Mouse (Mus musculus) E14TG2a.4 (cell line): ENCODE measurements around the gene Ccdc61.

Source experiments
- H3K27me3 ChIP-seq: 2 replicates; pipeline ENCODE4 v1.6.1; 2014; ENCODE audit warnings: low read length, control low read depth; ENCODE audit not compliant: insufficient read depth
- H3K36me3 ChIP-seq: 2 replicates; pipeline ENCODE4 v1.6.1; 2014; ENCODE audit warnings: low read length, control low read depth; ENCODE audit not compliant: insufficient read depth
- H3K4me1 ChIP-seq: replicated peaks from 2 replicates; pipeline ENCODE4 v1.6.1; 2014; ENCODE audit warnings: low read depth, low read length, control low read depth
- H3K4me3 ChIP-seq: replicated peaks from 2 replicates; pipeline ENCODE4 v1.5.1; 2014; ENCODE audit warnings: mild to moderate bottlenecking, low read length
- H3K9me3 ChIP-seq: 2 replicates; pipeline ENCODE4 v1.6.1; 2014; ENCODE audit warnings: low read length, control low read depth
- CTCF ChIP-seq: conservative IDR thresholded peaks from 2 replicates; pipeline ENCODE4 v1.5.1; 2014; ENCODE audit warnings: low read length
- NANOG ChIP-seq: IDR thresholded peaks from 2 replicates; pipeline ENCODE4 v1.6.1; 2014; ENCODE audit warnings: borderline replicate concordance, low read length, mixed read lengths
- POU5F1 ChIP-seq: IDR thresholded peaks from 2 replicates; pipeline ENCODE4 v1.6.1; 2014; ENCODE audit warnings: low read length, borderline replicate concordance

Gene Ccdc61

GRCm38 (mm10) chr7:18942815-18943214 is 32.6 kb upstream of the Ccdc61 start:
- H3K36me3 ChIP-seq = no peaks in the 10 kb centered on the region; the same call in 1 of the 2 replicates
- peaks cover 43% of the 10 kb centered on the region for H3K4me1 ChIP-seq
- peaks cover 27% of the 10 kb centered on the region for H3K27me3 ChIP-seq
- no peak overlapping the region for H3K4me3 ChIP-seq
- peaks cover 13% of the 10 kb centered on the region; the same call in 1 of the 2 replicates for H3K9me3 ChIP-seq
- no peak for TF ChIP-seq NANOG
- no peak for TF ChIP-seq POU5F1
- TF ChIP-seq CTCF = no peak

GRCm38 (mm10) chr7:18942376-18942775 is 32.2 kb upstream of the Ccdc61 start:
- H3K4me3 ChIP-seq = no peak overlapping the region
- H3K36me3 ChIP-seq = no peaks in the 10 kb centered on the region; the same call in 1 of the 2 replicates
- H3K9me3 ChIP-seq = peaks cover 17% of the 10 kb centered on the region; the same call in 1 of the 2 replicates
- H3K4me1 ChIP-seq = peaks cover 38% of the 10 kb centered on the region
- TF ChIP-seq CTCF = no peak
- TF ChIP-seq POU5F1 = no peak
- no peak for TF ChIP-seq NANOG
- peaks cover 27% of the 10 kb centered on the region for H3K27me3 ChIP-seq

DNA sequence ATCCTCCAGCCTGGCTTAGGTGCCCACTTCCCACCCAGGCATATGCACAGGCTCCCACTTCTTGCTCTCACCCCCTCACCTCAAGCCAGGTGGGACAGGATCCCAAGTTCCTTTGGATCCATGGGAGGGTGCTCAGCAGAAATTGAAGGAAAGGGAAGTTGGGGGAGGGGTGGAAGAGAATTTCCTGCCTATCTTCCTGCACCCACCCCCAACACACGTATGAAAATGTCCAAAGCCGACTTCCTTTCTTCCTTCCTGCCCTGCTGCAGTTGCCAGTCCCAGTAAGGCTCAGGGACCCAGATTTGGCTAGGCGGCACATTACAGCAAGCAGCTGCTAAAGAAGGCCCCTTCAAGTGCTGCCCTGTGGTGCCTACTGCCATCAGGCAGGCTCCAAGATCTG is 17.5 kb upstream of the Ccdc61 start:
- TF ChIP-seq CTCF (no peak), NANOG (no peak), POU5F1 (no peak)
- Histone ChIP-seq H3K4me3 (no peak overlapping the region), H3K36me3 (no peaks in the 10 kb centered on the region), H3K9me3 (no peaks in the 10 kb centered on the region), H3K27me3 (peaks cover 26% of the 10 kb centered on the region), H3K4me1 (peaks cover 52% of the 10 kb centered on the region)

GRCm38 (mm10) chr7:18926911-18927310 is 16.7 kb upstream of the Ccdc61 start:
- H3K27me3 ChIP-seq = peaks cover 26% of the 10 kb centered on the region
- peak overlapping the region; percentile 80 for H3K4me3 ChIP-seq
- H3K4me1 ChIP-seq = peaks cover 56% of the 10 kb centered on the region
- no peaks in the 10 kb centered on the region for H3K9me3 ChIP-seq
- TF ChIP-seq CTCF (no peak), POU5F1 (no peak)
- H3K36me3 ChIP-seq = no peaks in the 10 kb centered on the region

DNA sequence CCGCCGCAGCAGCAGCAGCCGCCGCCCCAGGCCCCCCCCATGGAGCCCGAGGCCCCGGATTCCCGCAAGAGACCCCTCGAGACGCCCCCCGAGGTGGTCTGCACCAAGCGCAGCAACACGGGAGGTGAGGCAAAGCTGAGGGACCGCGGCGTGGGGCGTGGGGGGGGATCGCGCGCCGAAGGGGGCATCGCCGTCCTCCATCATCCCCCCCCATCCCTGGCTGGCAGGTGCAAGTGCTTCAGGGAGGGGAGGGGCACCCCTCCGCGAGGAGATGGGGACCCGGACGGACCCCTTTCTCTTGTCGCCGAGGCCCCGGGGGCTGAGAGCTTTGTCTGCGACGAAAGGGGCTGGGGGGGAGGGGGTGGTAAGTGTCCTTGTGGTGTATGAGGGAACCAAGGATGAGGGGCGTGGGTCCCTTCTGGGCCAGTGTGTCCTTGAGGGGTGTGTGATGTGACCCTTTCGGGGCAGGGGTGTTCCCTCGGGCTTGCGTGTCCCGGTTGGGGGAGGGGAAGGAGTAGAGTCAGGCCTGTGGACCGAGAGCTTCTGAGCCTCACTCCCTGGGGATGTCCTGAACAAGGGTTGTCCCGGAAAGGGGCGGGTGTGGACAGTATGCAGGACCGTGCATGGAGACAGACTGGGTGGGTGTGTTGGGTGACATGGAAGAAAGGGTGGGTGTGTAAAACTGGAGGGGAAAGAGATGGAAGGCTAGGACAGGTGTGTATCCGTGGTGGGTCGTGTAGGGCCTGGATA is 16.0 kb upstream of the Ccdc61 start:
- H3K4me3 ChIP-seq = peak overlapping the region; percentile 80
- H3K27me3 ChIP-seq = peaks cover 26% of the 10 kb centered on the region
- H3K9me3 ChIP-seq = no peaks in the 10 kb centered on the region
- peaks cover 61% of the 10 kb centered on the region for H3K4me1 ChIP-seq
- no peaks in the 10 kb centered on the region for H3K36me3 ChIP-seq
- TF ChIP-seq CTCF (no peak), POU5F1 (no peak), NANOG (no peak)

GRCm38 (mm10) chr7:18925162-18925938 is 15.1 kb upstream of the Ccdc61 start, which contains the start of gene Nova2:
Gene Nova2, plus strand, starts transcription at chr7:18925888.
- Histone ChIP-seq H3K36me3 (no peaks in the 10 kb centered on the region), H3K27me3 (peaks cover 26% of the 10 kb centered on the region), H3K9me3 (no peaks in the 10 kb centered on the region), H3K4me1 (peaks cover 67% of the 10 kb centered on the region), H3K4me3 (peak within 1 kb of the TSS; percentile 83)
- TF ChIP-seq CTCF (no peak), NANOG (no peak), POU5F1 (no peak)

- no peak for TF ChIP-seq POU5F1
- TF ChIP-seq NANOG = no peak
- no peak for TF ChIP-seq CTCF
- peaks cover 61% of the 10 kb centered on the region for H3K4me1 ChIP-seq
These were observed 14.1 kb upstream of the Ccdc61 start for GRCm38 (mm10) chr7:18924321-18924720.

GRCm38 (mm10) chr7:18923711-18924191 is 13.5 kb upstream of the Ccdc61 start:
- peak overlapping the region; percentile 43; the same call in 1 of the 2 replicates for H3K4me3 ChIP-seq
- H3K27me3 ChIP-seq = peaks cover 26% of the 10 kb centered on the region
- H3K9me3 ChIP-seq = no peaks in the 10 kb centered on the region
- H3K4me1 ChIP-seq = peaks cover 61% of the 10 kb centered on the region
- TF ChIP-seq POU5F1 (no peak), NANOG (no peak), CTCF (no peak)
- no peaks in the 10 kb centered on the region for H3K36me3 ChIP-seq

More at GRCm38 (mm10) chr7:18924321-18924720, 14.1 kb upstream of the Ccdc61 start:
- no peaks in the 10 kb centered on the region for H3K9me3 ChIP-seq
- H3K27me3 ChIP-seq = peaks cover 26% of the 10 kb centered on the region
- peak overlapping the region; percentile 43; the same call in 1 of the 2 replicates for H3K4me3 ChIP-seq
- no peaks in the 10 kb centered on the region for H3K36me3 ChIP-seq
